Mouse (Mus musculus): ENCODE data around the gene Stk32c. TPM values are rescaled to one million over a fixed set of nuclear protein-coding genes. Genes with fewer than 3 reads are reported as not detected.

Stk32c gene
- total RNA-seq, 2 experiments from 2014 or later, result 102 to 105 TPM

DNA sequence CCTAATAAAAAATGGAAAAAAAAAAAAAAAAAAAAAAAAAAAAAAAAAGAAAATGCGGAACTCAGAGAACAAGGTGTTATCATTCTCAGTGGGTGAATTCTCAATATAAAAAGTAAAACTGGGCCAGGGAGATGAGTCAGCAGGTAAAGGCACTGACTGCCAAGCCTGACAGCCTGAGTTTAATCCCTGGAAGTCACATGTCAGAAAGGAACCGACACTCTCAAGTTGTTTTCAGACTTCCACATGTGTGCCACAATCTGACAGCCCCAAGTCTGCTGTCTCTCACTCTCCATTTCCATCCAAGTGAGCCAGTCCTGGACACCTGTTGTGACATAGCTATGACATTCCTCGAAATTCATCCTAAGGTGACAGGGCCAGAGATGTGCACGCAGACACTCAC is 28.7 kb downstream of the Stk32c start:
- TF ChIP-seq CTCF (conservative IDR thresholded peaks at IDR 0.05), result no peak
- peak overlapping the region; percentile 86 for H3K27ac ChIP-seq
- DNase-seq (ENCODE audit: low spot score in 2 of 2), result no peak
- peak overlapping the region; percentile 64; the same call in 1 of the 2 replicates for H3K4me3 ChIP-seq

DNA sequence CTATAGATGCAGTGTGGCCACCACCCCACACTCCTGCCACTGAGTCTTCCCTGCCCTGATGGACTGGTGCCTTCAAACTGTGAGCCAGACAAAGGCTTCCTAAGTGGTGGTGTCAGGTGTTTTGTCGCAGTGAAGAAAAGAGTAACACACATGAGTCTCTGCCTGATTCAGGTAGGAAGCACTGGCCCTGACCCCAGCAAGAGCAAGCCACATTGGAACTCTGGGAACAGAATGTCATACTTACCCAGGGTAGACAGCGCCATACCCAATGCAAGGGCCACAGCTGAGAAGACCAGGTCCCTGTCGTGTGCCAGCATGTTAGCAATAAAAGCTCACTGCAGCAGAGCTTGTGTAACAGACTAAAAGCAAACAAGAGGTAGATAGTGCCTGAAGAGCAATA is 33.0 kb downstream of the Stk32c start:
- TF ChIP-seq CTCF (conservative IDR thresholded peaks at IDR 0.05), result no peak
- no peak for DNase-seq (ENCODE audit: low spot score in 2 of 2)
- Histone ChIP-seq H3K27ac (peak overlapping the region; percentile 68), H3K4me3 (no peak overlapping the region)

DNA sequence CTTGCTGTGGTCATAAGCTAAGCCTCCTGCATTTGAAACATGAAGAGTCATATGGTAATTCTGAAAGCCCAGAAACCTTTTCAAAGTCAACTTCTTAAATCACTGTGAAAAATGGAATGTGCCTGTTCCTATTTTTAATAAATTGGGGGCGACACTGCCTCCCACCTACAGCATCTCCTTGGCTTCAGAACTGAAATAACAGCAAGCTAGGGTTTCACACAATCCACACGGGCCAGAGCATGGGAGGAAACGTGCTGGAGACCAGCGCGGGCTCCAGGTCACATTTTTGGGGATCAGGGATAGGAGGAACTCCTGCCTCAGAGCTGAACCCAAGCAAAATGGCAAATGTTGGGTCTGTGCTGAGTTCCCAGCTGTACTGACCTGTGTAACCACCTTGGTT is 33.8 kb downstream of the Stk32c start:
- peak overlapping the region; percentile 68 for H3K27ac ChIP-seq
- no peak for TF ChIP-seq CTCF (conservative IDR thresholded peaks at IDR 0.05)
- H3K4me3 ChIP-seq, result no peak overlapping the region
- DNase-seq (ENCODE audit: low spot score in 2 of 2), result no peak

DNA sequence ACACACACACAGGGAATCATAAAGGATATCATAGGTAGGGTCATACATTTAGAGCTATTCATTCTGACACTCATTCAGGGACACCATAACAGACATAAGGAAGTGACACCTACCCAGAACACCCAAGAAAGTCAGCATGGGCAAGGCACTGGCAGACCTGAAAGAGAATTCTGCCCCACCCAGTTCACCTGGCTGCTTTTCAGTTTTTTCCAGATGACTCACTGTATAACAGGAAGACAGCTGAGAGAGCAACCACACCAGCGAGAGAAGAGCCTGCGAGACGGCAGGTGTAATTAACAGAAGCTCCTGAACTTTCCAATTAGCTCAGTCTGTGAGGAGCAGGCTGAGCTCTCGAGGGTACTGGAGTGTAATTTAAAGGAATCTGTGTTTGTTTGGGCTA is 44.0 kb downstream of the Stk32c start:
- Histone ChIP-seq H3K27ac (no peak overlapping the region), H3K4me3 (no peak overlapping the region)
- TF ChIP-seq CTCF (conservative IDR thresholded peaks at IDR 0.05), result no peak
- no peak for DNase-seq (ENCODE audit: low spot score in 2 of 2)

DNA sequence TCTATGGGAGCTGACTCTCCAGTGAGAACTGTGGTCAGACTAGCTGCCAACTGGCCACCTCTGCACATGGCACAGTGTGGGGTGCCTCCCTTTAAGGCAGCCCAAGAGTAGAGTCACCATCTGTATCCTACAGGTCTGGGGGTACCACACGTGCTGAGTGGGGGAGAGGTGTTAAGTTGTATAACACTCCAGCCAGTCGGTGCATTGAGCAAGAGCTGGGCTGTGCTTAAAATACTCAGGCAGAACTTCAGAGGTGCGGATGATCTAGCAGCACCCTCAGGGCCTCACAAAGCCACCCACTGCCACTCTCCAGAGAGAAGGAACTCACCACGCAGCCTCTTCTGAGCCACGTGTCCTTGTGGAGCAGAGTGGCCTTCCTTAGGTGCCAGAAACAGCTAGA is 48.7 kb downstream of the Stk32c start:
- no peak for TF ChIP-seq CTCF (conservative IDR thresholded peaks at IDR 0.05)
- Histone ChIP-seq H3K4me3 (no peak overlapping the region), H3K27ac (peak overlapping the region; percentile 71)
- DNase-seq (ENCODE audit: low spot score in 2 of 2), result no peak

DNA sequence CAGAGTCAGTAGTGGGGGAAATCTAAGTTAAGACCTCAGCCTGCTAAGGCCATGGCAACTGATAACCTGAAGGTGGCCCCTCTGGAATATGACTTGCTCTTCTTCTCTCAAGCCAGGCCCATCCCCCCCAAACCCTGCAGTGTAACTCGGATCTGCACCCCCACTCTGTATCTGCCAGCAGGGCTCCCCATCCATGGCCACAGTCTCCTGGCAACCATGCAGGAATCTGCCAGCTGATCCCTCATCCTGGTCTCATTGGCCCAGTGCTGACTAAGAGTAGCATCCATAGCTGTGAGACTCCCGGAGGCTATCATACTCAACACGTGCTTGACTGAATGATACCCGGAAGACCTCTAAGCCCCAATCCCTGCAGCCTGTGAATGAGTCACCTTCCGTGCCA is 54.2 kb downstream of the Stk32c start:
- H3K27ac ChIP-seq, result peak overlapping the region; percentile 90
- peak; percentile 70 to 71 for DNase-seq (ENCODE audit: low spot score in 2 of 2)
- H3K4me3 ChIP-seq, result peak overlapping the region; percentile 3; the same call in 1 of the 2 replicates
- no peak for TF ChIP-seq CTCF (conservative IDR thresholded peaks at IDR 0.05)

DNA sequence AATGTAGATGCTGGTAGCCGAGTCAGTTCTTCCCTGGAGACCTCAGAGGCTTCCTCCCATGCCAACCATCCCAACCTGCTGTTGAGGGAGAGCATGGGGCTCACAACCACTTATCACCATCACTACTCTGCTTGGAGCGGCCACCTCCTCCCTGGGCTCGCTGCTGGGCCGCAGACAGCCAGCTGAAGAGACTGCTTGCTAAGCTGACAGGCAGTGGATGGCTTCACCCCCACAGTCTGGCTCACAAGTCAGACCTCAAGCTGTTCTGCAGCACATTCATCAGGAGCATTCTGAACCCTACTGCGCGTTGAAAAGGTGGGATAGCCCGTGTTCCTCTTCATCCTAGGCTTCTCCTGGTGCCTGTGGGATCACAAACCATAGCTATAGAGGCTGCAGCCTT is 54.6 kb downstream of the Stk32c start:
- peak overlapping the region; percentile 90 for H3K27ac ChIP-seq
- DNase-seq (ENCODE audit: low spot score in 2 of 2), result peak in 1 of 2 experiments; percentile 51
- TF ChIP-seq CTCF (conservative IDR thresholded peaks at IDR 0.05), result no peak
- H3K4me3 ChIP-seq, result no peak overlapping the region

DNA sequence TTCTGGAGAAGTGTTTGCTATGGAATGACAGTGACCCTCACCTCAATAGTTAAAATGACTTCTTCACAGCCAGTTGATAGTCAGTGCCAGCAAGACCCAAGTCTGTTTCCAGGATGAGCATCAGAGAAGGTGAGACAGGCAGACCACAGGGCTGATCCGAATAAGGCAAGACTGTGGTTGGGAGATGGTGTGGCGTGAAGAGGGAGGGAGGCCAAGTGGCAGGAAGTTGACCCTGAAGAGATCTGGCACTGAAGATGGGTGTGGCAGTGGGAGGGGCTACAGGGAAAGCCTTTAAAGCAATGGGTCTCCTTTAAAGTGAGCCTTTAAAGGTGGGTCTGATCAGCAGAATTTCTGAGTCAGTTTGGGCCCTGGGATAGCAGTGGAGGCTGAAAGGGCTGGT is 55.6 kb downstream of the Stk32c start:
- Histone ChIP-seq H3K27ac (peak overlapping the region; percentile 67; the same call in 1 of the 2 replicates), H3K4me3 (no peak overlapping the region)
- no peak for DNase-seq (ENCODE audit: low spot score in 2 of 2)
- TF ChIP-seq CTCF (conservative IDR thresholded peaks at IDR 0.05), result no peak

DNA sequence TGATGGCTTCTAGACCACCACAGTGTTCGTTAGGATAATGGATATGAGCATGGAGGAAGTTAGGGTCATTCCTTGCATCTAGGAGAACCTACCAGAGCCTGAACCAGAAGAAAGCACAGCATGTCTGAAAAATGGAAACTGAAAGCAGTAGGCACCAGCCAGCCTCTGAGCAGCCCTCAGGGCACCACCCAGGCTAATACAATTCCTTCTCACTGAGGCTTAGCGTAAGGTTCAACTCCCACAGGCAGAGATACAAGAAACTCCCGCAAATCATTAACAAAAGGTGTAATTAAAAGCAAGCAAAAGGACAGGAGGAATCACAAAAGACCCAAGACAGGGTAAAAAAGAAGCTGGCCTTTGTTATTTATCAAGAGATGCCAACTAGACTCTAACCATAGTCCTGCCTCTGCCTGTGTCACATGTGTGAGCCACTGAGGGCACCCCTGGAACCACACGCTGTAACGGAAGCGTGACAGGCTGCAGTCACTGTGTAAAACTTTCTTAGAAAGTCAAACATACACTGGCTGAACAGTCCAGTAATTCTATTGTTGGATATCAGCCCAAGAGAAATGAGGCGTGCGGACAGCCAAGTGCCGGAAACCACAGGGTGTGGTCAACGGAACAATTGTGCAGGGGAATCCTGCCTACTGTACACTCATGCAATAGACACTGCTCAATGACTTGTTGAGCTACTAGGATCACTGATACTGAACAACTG is 56.6 kb downstream of the Stk32c start:
- TF ChIP-seq CTCF (conservative IDR thresholded peaks at IDR 0.05), result no peak
- no peak for DNase-seq (ENCODE audit: low spot score in 2 of 2)
- Histone ChIP-seq H3K27ac (peak overlapping the region; percentile 67; the same call in 1 of the 2 replicates), H3K4me3 (no peak overlapping the region)

DNA sequence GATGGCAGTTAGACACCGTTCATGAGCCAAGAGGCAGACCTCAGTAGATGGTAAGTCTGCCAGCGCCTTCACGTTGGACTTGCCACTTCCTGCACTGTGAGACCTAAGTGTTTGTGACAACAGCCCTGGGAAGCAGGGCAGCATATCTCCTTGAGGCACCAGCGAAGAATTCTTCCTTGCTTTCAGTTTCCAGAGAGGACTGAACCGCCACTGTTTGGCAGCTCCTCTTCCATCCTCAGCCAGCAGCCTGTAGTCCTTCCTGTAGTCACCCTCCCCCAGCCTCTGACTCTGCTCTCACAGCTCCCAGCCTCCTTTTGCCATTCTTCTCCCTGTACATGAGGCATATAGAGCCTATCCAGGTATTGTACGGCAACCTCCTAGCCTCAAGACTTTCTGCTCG is 60.2 kb downstream of the Stk32c start:
- Histone ChIP-seq H3K4me3 (no peak overlapping the region), H3K27ac (peak overlapping the region; percentile 83; the same call in 1 of the 2 replicates)
- no peak for DNase-seq (ENCODE audit: low spot score in 2 of 2)
- no peak for TF ChIP-seq CTCF (conservative IDR thresholded peaks at IDR 0.05)

DNA sequence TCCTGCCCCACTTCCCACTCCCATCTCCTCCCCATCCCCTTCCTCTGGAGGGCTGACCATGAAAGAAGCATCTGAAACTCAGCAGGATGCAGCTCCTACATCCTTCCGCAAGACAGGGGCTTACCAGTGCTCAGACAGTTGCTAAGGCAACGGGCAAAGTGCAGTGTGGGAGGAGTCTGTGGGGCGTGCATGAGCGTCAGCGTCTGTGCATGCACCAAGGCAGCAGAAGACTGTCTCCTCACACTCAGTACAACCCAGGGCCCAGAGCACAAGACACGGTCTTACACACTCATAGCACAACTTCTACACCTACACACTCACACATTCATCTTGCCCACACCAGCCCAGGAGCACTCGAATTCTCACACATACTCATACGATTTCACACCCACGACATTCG is 62.0 kb downstream of the Stk32c start:
- TF ChIP-seq CTCF (conservative IDR thresholded peaks at IDR 0.05), result no peak
- peak overlapping the region; percentile 83 for H3K27ac ChIP-seq
- peak overlapping the region; percentile 10; the same call in 1 of the 2 replicates for H3K4me3 ChIP-seq
- DNase-seq (ENCODE audit: low spot score in 2 of 2), result peak; percentile 44 to 59

DNA sequence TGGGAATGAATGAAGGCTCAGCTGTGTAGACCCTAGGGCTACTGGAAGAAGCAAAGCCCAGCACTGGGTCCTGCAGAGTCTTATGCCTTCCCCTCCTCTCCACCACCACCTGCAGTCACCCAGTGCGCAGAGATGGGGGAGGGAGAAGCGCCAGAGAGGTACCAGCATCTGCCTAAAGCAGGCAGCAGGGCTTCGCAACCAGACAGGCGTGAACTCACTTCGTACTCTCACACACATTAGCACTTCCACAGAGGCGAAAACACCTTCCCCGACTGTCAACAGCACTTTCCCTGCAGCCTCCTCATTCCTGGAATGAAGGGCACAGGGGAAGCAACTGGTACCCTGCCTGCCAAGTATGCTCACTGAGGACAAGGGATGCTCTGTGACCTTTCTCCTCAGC is 63.7 kb downstream of the Stk32c start:
- no peak for DNase-seq (ENCODE audit: low spot score in 2 of 2)
- no peak for TF ChIP-seq CTCF (conservative IDR thresholded peaks at IDR 0.05)
- Histone ChIP-seq H3K27ac (peak overlapping the region; percentile 83), H3K4me3 (no peak overlapping the region)

DNA sequence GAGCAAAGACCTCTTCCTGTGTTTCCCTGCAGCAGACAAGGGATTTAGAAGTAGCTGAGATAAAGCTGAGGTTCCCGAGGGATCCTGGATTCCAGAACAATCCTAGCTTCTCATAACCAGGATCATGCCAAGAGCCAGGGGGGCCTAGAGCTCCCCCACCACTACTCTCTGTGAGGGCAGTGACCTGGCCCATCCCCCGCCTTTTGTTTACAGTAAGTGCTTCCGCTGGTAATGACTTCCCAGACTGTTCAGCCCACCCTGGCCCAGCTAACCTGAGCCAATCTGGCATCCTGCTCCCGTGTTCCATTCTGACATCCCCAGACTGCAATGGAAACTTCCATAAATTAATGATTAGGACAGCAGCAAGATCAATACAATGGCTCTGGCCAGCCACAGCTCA is 65.7 kb downstream of the Stk32c start:
- peak overlapping the region; percentile 87 for H3K27ac ChIP-seq
- no peak for TF ChIP-seq CTCF (conservative IDR thresholded peaks at IDR 0.05)
- H3K4me3 ChIP-seq, result no peak overlapping the region
- DNase-seq (ENCODE audit: low spot score in 2 of 2), result no peak

DNA sequence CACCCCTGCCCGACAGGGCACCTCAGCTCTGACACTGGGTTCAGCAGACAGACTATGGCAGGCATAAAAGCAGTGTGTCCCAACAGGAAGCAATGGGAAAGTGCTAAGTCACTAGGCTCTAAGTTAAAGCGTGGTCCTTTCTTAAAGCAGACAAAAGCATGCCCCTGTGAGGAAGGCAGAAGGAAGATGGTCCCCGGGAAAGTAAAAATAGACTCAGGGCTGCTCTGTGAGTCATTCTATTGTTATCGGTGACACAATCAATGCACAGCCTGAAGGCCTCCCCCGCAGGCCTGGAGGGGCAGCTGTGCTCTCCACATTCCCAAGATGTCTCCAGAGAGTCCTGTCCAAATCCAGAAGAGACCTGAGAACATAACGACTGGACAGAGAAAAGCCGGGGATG is 67.2 kb downstream of the Stk32c start:
- DNase-seq (ENCODE audit: low spot score in 2 of 2), result no peak
- H3K4me3 ChIP-seq, result no peak overlapping the region
- no peak for TF ChIP-seq CTCF (conservative IDR thresholded peaks at IDR 0.05)
- H3K27ac ChIP-seq, result peak overlapping the region; percentile 87
